Mouse (Mus musculus) frontal cortex, postnatal 10 days (tissue): ENCODE results near the gene Hyls1.
A peak's percentile ranks its signal among the peaks of the same experiment; 100 is the strongest.

Source experiments
- DNase-seq, 2 experiments: peaks; one replicate each; pipeline ENCODE4 v3.0.0; 2022; ENCODE audit warnings: low spot score in 2 of 2, mixed read lengths in 1 of 2

The Hyls1 gene

DNA sequence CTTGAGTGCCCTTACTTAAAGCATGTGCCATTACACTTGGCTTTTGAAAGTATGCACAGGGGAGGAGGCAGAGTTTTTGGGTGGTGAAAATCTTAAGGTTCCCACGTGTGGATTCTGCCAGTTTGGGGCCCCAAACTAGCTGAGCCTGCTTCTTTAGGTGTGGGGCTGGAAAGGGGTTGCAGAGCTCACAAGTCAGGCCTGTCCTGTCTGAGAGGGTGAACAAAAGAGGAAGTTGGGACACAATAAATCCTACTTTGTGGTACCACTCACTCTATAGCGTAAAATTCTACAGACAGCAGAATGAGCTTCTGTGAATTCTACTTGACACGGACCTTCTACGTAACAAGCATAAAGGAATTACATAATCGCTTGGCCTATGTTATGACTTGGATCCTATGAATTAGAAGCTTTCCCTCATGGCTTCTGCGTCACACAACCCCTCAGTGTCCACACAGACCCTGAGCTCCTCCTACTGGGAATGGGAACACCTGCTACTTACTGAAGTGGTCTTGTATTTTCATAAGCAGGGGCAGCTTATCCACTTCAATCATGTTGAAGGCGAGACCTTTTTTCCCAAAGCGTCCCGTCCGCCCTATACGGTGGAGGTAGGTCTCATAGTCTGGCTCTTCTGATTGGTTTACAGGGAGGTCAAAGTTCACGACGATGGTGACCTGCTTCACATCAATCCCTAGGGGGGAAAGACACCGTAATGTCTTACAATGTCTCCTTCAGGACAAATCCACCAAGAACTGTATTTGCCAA lies 26.9 kb downstream of the Hyls1 start:
- no peak for DNase-seq

GRCm38 (mm10) chr9:35541941-35542340 lies 28.3 kb downstream of the Hyls1 start:
- no peak for DNase-seq

DNA sequence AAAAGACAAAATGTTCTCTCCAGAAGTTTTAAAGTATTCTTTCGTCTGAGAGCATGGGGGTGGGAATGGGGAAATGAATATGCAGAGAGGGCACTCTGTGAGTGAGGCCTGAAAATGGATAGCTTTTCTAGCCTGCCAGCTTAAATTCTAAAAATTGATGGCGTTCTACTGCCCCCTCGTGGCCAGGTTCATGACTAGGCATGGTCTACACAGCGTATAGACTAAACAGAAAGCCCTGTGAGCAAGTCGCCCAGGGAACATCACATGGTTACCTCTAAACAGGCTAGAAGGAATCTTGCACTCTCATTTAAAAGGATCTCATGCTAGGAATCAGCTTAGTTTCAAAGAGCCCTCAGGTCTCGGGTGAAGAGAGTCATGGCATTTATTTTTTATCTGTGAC lies 28.7 kb downstream of the Hyls1 start:
- DNase-seq: peak in 1 of 2 experiments; percentile 67

- DNase-seq: no peak
Measured at GRCm38 (mm10) chr9:35541024-35541423, 29.2 kb downstream of the Hyls1 start.

DNA sequence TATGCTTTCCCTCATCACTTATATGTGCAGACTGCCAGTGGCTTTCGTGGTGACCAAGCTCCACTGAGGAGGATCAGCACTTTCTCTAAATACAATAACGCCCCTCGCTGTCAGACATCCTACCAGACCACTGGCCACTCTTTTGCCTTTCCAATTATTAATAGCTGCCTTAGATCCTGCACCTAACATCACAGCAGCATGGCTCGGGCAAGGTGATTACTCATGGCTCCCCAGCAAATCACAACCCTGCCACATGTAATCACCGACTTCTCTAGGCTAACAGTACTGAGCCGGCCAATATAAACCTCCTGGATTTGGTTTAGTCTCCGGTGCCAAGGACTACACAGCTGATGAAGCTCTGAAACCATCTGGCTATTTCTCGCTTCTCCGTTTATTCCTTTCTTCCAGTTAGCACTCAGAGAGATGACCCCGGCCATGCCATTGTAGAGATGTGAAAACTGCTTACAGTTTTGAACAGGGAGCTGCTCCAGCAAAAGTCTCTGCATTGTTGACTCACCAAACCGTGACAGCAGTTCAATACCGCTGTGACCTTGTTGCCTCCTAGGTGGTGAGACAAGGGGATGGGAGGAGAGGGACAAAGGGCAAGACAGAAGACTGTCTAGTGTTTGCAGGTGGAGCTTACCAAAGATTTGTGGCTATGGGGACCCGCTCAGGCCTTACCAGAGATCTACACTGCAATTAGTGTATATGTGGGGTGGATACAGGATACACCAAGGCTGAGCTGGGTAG lies 31.0 kb downstream of the Hyls1 start:
- no peak for DNase-seq

DNA sequence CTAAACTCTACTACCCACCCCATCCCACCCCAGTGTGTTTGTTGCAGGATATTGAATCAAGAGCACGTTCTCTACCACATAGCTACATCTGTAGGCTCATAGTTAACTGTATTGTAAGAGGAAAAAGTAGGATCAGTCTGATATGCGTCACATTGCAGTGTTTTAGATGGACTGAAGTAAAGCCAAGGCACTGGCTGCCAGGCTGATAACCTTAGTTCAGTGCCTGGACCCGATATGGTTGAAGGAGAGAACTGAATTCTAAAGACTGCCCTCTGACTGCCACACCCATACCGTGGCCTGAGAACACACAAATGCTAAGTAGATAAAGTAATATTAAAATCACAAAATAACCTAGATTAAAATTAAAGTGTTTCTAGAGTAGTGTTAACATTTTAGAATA lies 34.3 kb downstream of the Hyls1 start:
- no peak for DNase-seq

GRCm38 (mm10) chr9:35535110-35535509 lies 35.1 kb downstream of the Hyls1 start:
- peak in 1 of 2 experiments; percentile 33 for DNase-seq

GRCm38 (mm10) chr9:35533266-35533665 lies 36.9 kb downstream of the Hyls1 start:
- DNase-seq: no peak

DNA sequence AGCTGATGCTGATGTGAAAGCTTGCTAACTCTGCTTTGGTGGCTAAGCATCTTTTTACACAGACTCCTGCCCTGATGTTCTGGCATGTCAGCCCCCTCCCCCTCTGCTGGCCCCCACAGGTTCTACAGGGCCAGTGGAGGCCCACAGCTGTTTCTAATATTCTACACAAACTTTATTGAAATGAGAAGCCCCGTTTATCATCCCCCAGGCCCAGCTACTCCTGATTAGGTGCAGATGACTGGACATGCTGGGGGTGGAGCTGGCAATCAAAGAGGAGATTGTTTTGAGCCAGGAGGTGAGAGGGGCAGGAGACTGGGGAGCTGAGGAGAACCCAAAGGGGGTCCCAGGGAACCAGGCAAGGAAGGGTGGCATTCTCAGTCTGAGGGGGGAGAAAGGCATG lies 40.4 kb downstream of the Hyls1 start:
- no peak for DNase-seq

DNA sequence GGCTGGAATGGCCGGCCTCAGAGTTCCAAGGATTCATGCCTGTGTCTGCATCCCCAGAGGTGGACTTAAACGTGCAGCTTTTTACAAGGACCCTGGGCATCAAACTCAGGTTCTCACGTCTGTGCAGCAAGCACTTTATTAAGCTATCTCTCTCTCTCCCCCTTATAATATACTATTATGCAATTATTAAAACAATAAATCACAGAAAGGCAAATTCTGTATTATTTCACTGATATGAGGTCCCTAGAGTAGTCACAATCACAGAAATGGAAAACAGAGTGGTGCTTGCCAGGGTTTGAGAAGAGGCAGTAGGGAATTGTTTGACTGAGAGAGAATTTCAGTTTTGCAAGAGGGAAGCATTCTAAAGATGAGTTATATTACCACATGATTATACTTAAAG lies 41.1 kb downstream of the Hyls1 start:
- DNase-seq: no peak

DNA sequence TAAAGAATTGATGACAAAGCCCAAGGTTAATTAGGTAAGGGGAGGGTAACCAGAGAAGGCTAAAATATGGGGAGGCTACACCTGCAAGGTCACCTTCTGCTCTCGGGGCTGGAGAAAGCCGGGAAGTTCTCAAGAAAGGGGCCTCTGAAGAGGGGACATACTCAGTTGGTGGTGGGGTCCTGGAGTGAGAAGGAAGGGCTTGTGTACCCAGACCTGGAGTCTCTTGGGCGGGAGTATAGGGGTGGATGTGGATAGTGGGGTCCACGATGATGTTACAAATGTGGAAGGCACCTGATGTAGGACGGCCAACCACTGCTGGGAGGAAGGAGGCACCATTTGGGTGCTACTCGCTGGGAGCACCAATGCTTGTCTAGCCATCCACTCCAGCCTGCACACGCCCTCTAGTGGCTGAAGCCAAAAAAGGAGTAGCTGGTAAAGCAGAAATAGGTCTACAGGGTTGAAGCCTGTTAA lies 46.2 kb downstream of the Hyls1 start:
- peak; percentile 52 to 74 for DNase-seq

DNA sequence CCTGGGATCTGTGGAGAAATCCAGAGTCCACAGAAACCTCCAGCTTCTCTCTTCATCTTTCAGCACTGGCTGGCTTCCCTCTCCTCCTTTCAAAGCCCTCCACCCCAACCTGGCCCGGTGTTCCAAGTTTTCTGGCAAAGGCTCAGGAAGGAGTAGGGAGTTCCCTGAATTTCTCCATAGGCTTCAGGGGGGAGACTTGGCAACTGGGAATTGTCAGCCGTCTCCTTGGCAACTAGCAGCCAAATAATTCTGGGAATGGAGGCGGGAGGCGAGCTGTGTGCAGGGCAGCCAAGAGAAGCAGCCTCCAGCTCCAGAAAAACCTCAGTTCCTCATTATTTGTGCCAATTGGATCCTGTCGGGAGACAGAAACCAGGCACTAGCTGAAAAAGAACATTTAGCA lies 46.7 kb downstream of the Hyls1 start:
- DNase-seq: peak; percentile 47 to 57

GRCm38 (mm10) chr9:35522821-35523515 lies 47.2 kb downstream of the Hyls1 start:
- no peak for DNase-seq

- no peak for DNase-seq
Measured at GRCm38 (mm10) chr9:35522241-35522640, 48.0 kb downstream of the Hyls1 start.

- DNase-seq: no peak
Measured at GRCm38 (mm10) chr9:35520631-35521348, 49.4 kb downstream of the Hyls1 start.

- no peak for DNase-seq
Measured at GRCm38 (mm10) chr9:35518169-35518568, 52.0 kb downstream of the Hyls1 start, which contains the start of gene Gm1113. Gm1113 (minus strand) TSS chr9:35518269.

DNA sequence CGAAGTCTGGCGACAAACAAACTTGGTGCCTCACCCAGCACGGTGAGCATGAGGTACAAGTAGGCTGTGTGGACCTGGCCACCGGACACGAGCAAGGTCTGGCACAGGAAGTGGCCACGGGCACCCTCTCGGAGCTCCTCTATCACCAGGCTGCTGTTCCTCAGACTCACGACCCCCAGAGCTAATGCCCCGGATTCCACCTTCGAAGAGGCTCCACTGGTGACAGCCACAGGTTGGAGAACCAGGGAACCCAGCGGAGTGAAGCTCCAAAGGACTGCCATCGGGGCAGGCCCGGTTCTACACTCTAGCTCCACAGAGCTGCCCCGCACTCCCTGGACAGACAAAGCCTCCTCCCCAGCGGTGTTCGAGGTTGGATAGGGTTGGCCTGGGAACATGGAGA lies 53.5 kb downstream of the Hyls1 start:
- DNase-seq: no peak

GRCm38 (mm10) chr9:35516182-35516581 lies 54.0 kb downstream of the Hyls1 start:
- no peak for DNase-seq

DNA sequence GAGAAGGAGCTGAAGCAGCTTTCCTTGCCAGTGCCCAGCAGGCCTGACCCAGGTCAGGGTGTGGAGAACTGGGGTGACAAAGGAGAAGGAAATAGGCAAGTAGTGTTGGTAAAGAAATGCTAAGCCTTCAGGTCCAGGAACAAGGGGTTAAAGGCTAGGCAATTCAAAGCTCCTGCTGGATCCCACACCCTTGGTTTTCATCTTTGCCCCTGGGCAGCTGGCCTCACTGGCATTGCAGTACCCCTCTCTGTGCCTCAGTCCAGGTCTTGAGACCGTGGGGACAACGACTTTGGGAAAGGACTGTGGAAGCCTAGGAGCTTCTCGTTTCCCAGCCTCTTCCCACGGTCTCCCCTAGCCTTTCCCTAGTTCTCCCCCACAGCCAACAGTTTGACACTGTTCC lies 56.3 kb downstream of the Hyls1 start:
- DNase-seq: no peak
